Mouse (Mus musculus) left cerebral cortex, postnatal 10 days (tissue): ENCODE results near the gene Wdtc1. TPM values are rescaled to one million over a fixed set of nuclear protein-coding genes. Genes with fewer than 3 reads are reported as not detected.

Experiments used
- DNase-seq, 2 experiments: peaks; one replicate each; pipeline ENCODE4 v3.0.0; 2021 to 2022; ENCODE audit warnings: low spot score in 2 of 2, mixed read lengths in 1 of 2; ENCODE audit errors: extremely low spot score in 1 of 2
- intact Hi-C: fragments of 180-260 bp; cut with DNase I; formaldehyde crosslinking; loops from one replicate; pipeline ENCODE4 v1.15.1; 2025
- total RNA-seq, 2 experiments: library from RNA; stranded (reverse); gene quantifications; 2 replicates each; pipeline ENCODE4 v1.2.3; 2021

The Wdtc1 gene
- total RNA-seq, 2 experiments from 2014 or later = 48.7 to 49.0 TPM

- no peak for DNase-seq
- intact Hi-C loops = no loop called here
These were observed 25.7 kb upstream of the Wdtc1 start for GRCm38 (mm10) chr4:133379046-133379347.

- intact Hi-C loops = no loop called here
- DNase-seq = no peak
These were observed 25.2 kb upstream of the Wdtc1 start for GRCm38 (mm10) chr4:133378236-133379045.

GRCm38 (mm10) chr4:133375812-133376577 lies 22.7 kb upstream of the Wdtc1 start:
- DNase-seq = peak in 1 of 2 experiments; percentile 66
- intact Hi-C loops = no loop called here

GRCm38 (mm10) chr4:133374011-133374410 lies 20.7 kb upstream of the Wdtc1 start:
- intact Hi-C loops = no loop called here

GRCm38 (mm10) chr4:133372278-133372665 lies 19.0 kb upstream of the Wdtc1 start:
- DNase-seq = no peak
- intact Hi-C loops = no loop called here

More at GRCm38 (mm10) chr4:133374011-133374410, 20.7 kb upstream of the Wdtc1 start:
- no peak for DNase-seq

DNA sequence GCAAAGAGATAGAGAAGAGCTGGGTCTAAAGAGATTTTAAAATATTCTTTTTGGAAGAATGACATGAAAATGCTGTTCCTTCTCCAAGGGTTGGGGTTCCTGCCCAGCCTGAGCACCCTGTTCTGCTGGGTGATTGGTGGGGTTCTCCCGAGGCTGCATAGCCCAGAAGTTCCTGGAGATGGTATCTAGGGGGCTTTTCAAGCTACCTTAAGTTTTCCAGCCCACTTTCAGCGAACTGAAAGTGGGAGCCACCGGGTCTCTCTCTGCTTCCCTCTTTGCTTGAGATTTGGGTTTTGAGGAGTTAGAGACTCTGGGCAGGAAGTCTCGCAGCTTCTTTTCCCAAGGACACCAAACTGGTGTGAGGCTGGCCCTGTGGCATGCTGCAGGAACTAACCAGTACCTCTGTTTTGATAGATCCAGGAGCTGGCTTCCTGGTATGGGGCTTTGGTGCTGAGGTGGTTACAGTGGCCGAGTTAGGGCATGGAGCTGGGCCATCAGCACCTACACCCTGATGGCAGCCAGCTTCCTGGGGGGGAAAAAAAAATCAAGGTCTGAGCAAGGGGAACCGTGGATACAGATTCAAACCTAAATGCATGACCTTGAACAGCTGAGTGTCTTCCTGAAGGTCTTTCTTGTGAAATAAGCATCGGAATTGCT lies 18.5 kb upstream of the Wdtc1 start:
- intact Hi-C loops = no loop called here
- no peak for DNase-seq

GRCm38 (mm10) chr4:133370298-133371274 lies 17.3 kb upstream of the Wdtc1 start:
- intact Hi-C loops = no loop called here

GRCm38 (mm10) chr4:133369553-133370297 lies 16.4 kb upstream of the Wdtc1 start, which contains the start of gene Slc9a1:
Gene Slc9a1, plus strand, starts transcription at chr4:133369706.
- intact Hi-C loops = no loop called here
- peak; percentile 94 to 95 for DNase-seq

More at GRCm38 (mm10) chr4:133370298-133371274, 17.3 kb upstream of the Wdtc1 start:
- no peak for DNase-seq

- intact Hi-C loops = no loop called here
- no peak for DNase-seq
These were observed 1.4 kb upstream of the Wdtc1 start for GRCm38 (mm10) chr4:133354641-133355040.

GRCm38 (mm10) chr4:133352797-133353196 lies 484 bp downstream of the Wdtc1 start:
- intact Hi-C loops = no loop called here
- DNase-seq = no peak

DNA sequence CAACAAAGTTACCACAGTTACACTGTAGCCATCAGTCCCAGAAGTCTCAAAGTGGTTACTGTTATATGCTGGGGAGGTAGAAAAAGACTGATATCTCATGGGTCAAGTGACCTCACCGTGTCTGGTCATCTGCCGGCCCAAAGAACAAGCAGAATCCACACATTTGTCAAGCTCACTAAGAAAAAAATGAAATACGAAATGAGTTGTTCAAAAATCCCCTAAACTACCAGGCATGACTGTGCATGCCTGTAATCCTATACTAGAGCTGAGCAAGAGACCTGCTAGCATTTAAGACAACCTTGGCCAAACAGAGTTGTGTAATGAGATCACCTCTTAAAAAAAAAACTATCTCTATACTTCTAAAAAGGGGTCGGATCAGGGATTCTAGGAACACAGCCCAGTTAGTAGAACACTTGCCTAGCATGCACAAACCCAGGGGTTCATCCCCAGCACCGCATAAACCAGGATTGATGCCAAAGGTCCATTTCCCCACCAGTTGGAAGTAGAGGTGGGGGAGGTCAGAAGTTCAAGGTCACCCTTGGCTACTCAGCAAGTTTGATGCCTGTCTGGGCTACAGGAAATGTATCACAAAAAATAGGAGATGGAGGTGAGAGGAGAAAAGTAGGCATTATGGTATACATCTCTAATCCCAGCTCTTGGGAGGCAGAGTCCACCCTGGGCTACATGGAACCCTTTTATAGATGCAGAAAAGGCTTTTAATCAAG lies 5.1 kb downstream of the Wdtc1 start:
- intact Hi-C loops = no loop called here
- no peak for DNase-seq

DNA sequence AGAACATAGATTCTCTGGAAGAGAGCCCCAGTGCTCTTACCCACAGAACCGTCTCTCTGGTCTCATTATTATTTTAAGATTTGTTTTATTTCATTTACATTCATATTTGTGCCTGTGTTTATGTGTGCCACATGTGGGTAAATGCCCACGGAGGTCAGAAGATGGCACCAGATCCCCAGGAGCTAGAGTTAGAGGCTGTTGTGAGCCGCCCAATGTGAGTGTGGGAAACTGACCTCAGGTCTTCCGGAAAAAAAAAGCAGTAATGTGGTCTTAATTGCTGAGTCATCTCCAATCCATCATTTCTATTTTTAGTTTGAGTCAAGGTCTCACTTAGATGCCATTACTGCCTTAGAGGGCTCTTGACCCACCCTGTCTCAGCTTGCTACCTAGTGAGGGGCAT lies 5.7 kb downstream of the Wdtc1 start:
- intact Hi-C loops = no loop called here
- no peak for DNase-seq

DNA sequence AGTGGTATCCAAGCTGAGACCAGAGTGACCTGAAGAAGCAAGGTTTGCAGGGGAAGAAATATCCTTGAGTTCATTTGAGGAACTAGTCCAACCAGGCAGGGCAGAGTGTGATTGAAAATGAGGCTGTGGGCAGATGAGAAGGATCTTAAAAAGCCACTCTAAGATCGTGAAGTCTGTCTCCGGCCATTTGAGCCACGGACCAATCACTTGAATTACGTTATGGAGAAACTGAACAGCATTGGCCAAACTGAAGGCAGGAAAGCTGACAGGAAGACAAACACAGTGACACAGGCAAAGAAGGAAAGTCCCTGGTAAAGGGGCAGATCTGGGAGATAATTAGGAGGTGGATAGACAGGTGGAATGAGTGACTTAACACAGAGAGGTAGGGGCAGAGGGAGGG lies 6.7 kb downstream of the Wdtc1 start:
- intact Hi-C loops = no loop called here
- no peak for DNase-seq

DNA sequence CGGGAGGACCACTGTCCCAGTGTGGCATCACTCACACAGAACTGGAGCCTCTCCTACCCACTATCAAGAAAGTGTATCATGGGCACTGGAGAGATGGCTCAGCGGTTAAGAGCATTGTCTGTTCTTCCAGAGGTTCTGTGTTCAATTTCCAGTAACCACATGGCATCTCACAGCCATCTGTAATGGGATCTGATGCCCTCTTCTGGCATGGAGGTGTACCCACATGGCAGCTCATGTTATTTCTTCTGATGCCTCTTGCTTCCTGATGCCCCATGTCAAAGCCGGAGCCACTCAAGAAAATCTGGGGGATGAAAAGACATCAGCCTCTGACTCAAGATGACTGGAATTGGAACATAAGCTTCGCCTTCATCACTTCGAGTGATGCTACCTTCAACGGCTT lies 7.6 kb downstream of the Wdtc1 start:
- intact Hi-C loops = no loop called here
- DNase-seq = no peak

DNA sequence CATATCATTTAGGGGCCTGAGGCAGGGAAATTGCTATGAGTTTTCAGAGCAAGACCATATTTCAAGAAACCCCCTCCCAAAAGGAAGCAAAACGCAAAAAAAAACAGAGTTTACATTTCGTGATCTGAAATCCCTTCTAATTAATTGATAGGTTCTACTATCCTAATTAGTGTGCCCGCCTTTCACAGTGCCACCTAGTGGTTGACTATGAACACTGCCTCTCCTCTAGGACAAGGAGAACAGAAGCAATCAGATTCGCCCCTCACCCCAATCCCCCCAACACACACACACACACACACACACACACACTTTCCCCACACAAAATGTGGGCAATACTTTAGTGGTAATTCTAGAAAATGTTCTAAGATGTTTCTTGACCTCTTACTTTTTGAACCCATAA lies 9.2 kb downstream of the Wdtc1 start:
- intact Hi-C loops = loop anchor here (5.0 kb wide), 1 partner anchor 37 kb away; no protein-coding TSS in a partner anchor
- DNase-seq = peak in 1 of 2 experiments; percentile 43

DNA sequence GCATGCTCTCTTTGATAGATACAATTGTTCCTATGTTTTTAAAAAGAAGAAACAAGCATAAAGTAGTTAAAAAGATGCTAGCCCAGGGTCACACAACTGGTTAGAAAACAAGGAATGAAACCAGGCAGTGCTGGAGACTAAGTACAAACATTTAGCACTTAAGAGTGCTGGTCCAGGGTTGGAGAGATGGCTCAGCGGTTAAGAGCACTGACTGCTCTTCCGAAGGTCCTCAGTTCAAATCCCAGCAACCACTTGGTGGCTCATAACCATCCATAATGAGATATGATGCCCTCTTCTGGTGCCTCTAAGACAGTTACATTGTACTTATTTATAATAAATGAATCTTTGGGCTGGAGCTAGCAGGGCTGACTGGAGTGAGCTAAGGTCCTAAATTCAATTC lies 13.1 kb downstream of the Wdtc1 start:
- intact Hi-C loops = loop anchor here (5.0 kb wide), 1 partner anchor 33 kb away; no protein-coding TSS in a partner anchor
- no peak for DNase-seq

GRCm38 (mm10) chr4:133339148-133339749 lies 14.0 kb downstream of the Wdtc1 start:
- peak; percentile 96 to 98 for DNase-seq
- intact Hi-C loops = no loop called here
